Mouse (Mus musculus) heart, adult 2 months (tissue): ENCODE results near the gene Psmd9. TPM values are rescaled to one million over a fixed set of nuclear protein-coding genes. Genes with fewer than 3 reads are reported as not detected.
A peak's percentile ranks its signal among the peaks of the same experiment; 100 is the strongest.

Source experiments
- DNase-seq, 2 experiments: peaks; one replicate each; pipeline ENCODE4 v3.0.0; 2021
- H3K27ac ChIP-seq: fragments of 200-600 bp; 2 replicates; pipeline ENCODE4 v1.8.1; 2022
- H3K27me3 ChIP-seq: fragments of 200-500 bp; 2 replicates; pipeline ENCODE4 v1.6.1; 2012; ENCODE audit warnings: mild to moderate bottlenecking, low read length, inconsistent platforms, mixed read lengths; ENCODE audit not compliant: control insufficient read depth, insufficient read depth
- H3K36me3 ChIP-seq: fragments of 200-500 bp; 2 replicates; pipeline ENCODE4 v1.6.1; 2012; ENCODE audit warnings: low read length, inconsistent platforms; ENCODE audit not compliant: control insufficient read depth, insufficient read depth
- H3K4me1 ChIP-seq: fragments of 200-500 bp; 2 replicates; pipeline ENCODE4 v1.6.1; 2011; ENCODE audit warnings: low read length; ENCODE audit not compliant: control insufficient read depth, insufficient read depth
- H3K4me3 ChIP-seq: fragments of 200-600 bp; 2 replicates; pipeline ENCODE4 v1.8.1; 2022
- H3K79me2 ChIP-seq: fragments of 200-500 bp; replicated peaks from 2 replicates; pipeline ENCODE4 v1.6.1; 2012; ENCODE audit warnings: mild to moderate bottlenecking, inconsistent platforms, low read length, moderate library complexity, mixed read lengths; ENCODE audit not compliant: control insufficient read depth, insufficient read depth
- H3K9ac ChIP-seq: fragments of 200-500 bp; 2 replicates; pipeline ENCODE4 v1.6.1; 2012; ENCODE audit warnings: low read depth, mild to moderate bottlenecking, control low read depth, inconsistent platforms, low read length, mixed read lengths
- CTCF ChIP-seq: fragments of 200-600 bp; IDR thresholded peaks from 2 replicates; pipeline ENCODE4 v1.8.1; 2022; ENCODE audit warnings: antibody characterized with exemption, mild to moderate bottlenecking, moderate library complexity
- EP300 ChIP-seq: fragments of 200-500 bp; IDR thresholded peaks from 2 replicates; pipeline ENCODE4 v1.6.1; 2011; ENCODE audit warnings: low read depth, low read length, control low read depth; ENCODE audit not compliant: insufficient read depth
- POLR2A ChIP-seq: fragments of 200-500 bp; IDR thresholded peaks from 2 replicates; pipeline ENCODE4 v1.6.1; 2011; ENCODE audit warnings: mild to moderate bottlenecking, low read depth, low read length, control low read depth; ENCODE audit not compliant: insufficient read depth
- WGBS: fragments of 180-500 bp; shearing (Covaris S2); methylation state at CpG from one replicate; pipeline ENCODE4 v1.1.7; 2018; 5-methylcytosine and 5-hydroxymethylcytosine counted together
- intact Hi-C: fragments of 180-260 bp; cut with DNase I; formaldehyde crosslinking; loops from one replicate; pipeline ENCODE4 v1.15.1; 2025
- polyA plus RNA-seq: library from polyadenylated mRNA; depleted of rRNA; stranded (reverse); fragments of >200 nt; gene quantifications from 2 replicates; pipeline ENCODE4 v1.2.3, GENCODE M21; 2012
- total RNA-seq, 2 experiments: library from RNA; stranded (reverse); gene quantifications; 2 replicates each; pipeline ENCODE4 v1.2.3; 2021

Gene Psmd9
- total and polyA plus RNA-seq, 3 experiments, result 13.3 to 16.4 (median 14.8) TPM

DNA sequence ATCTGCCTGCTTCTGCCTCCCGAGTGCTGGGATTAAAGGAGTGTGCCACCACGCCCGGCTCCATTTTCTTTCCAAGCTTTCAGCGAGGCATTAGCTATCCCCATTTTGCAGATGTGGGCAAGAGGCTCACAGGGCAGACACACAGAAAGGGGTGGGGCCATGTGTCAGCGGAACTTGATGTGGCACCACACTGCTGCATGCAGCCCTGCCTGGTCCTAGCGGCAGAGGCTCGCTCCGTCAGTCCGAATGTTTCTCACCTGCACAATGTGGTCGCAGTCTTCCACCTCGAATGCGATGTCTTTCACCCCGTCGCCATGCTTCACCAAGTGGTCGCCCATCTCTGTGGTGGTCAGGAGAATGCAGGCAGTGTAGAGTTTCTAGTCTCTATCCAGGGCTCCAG lies 11.2 kb downstream of the Psmd9 start:
- no peak for DNase-seq
- 89% methylated on average over 15 of the region's 15 CpGs for WGBS
- no peak for TF ChIP-seq POLR2A
- TF ChIP-seq EP300, result no peak
- no peak for TF ChIP-seq CTCF
- no peaks in the 10 kb centered on the region for H3K27me3 ChIP-seq
- no peaks in the 10 kb centered on the region for H3K36me3 ChIP-seq
- no peak overlapping the region for H3K4me3 ChIP-seq
- no peaks in the 10 kb centered on the region for H3K79me2 ChIP-seq
- intact Hi-C loops, result no loop called here
- H3K9ac ChIP-seq, result no peak overlapping the region
- H3K27ac ChIP-seq, result no peak overlapping the region
- no peaks in the 10 kb centered on the region for H3K4me1 ChIP-seq

DNA sequence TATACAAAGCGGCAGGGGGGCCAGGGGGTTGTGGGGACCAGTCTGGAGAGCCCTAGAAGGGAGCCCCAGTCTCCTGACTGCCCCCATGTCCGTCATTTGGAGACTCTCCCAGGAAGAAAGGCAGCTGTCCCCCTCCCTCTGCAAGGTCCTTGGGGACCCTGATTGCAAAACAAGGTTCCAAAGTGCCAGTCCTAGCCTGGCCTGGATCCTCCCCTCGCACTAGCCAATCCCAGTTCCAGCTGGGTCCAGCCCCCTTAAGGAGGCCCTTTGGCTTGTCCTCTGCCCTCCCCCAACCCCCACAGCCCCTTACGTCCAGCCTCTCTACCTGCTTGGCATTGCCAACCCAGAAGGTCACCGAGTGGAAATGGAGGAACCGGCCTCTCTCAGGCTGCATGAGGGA lies 12.3 kb downstream of the Psmd9 start:
- Histone ChIP-seq H3K4me3 (no peak overlapping the region), H3K79me2 (no peaks in the 10 kb centered on the region), H3K27me3 (no peaks in the 10 kb centered on the region), H3K27ac (no peak overlapping the region), H3K36me3 (no peaks in the 10 kb centered on the region), H3K9ac (no peak overlapping the region), H3K4me1 (no peaks in the 10 kb centered on the region)
- TF ChIP-seq POLR2A, result no peak
- TF ChIP-seq EP300, result no peak
- no peak for TF ChIP-seq CTCF
- intact Hi-C loops, result no loop called here
- WGBS, result 82% methylated on average over 6 of the region's 6 CpGs
- peak in 1 of 2 experiments; percentile 37 for DNase-seq

DNA sequence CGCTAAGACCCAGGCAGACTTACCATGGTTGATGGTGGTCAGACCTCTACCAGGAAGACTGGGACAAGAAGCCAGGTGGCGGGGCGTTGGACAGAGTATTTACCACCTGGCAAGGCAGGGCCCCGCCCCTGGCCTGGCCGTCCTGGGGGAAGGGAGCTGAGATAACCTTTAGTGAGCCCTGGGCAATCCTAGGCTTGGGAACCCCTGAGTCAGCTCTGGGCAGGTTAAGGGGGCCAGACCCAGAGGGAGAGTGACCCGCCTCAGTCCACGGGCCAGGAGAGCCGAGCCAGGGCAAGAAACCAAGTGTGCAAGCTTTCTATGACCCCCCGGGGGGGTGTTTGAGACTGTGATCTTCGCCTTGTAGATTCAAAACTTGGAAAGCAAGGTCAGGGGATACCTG lies 13.4 kb downstream of the Psmd9 start, which contains the start of gene Hpd:
Hpd (minus strand) TSS at position 77 of the 400 bp plus-strand sequence.
- H3K4me1 ChIP-seq, result no peaks in the 10 kb centered on the region
- WGBS, result 79% methylated on average over 10 of the region's 10 CpGs
- H3K27ac ChIP-seq, result no peak within 1 kb of the TSS
- no peaks in the 10 kb centered on the region for H3K36me3 ChIP-seq
- no peak within 1 kb of the TSS for H3K9ac ChIP-seq
- DNase-seq, result no peak
- no peak within 1 kb of the TSS for H3K4me3 ChIP-seq
- intact Hi-C loops, result no loop called here
- no peaks in the 10 kb centered on the region for H3K27me3 ChIP-seq
- TF ChIP-seq CTCF (no peak), EP300 (no peak), POLR2A (no peak)
- H3K79me2 ChIP-seq, result no peaks in the 10 kb centered on the region

DNA sequence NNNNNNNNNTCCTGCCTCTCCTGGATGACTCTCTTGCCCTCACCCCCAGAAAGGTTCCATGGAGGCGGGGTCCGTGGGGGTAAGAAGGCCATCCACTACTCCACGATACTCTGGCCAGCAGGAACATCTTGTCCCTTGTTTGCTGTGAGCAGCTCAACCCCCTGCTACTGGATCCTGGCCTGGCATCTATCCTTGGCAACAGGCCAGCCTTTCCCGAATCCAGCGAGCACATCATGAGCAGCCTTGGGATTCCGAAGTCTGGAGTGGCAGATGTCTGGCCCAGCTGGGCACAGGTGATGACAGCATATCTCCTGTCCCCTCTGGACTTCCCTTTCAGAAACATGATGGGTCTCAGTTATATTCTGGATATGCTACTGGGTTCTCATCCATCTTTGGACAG lies 16.8 kb downstream of the Psmd9 start:
- 42% methylated on average over 6 of the region's 6 CpGs for WGBS
- Histone ChIP-seq H3K27me3 (no peaks in the 10 kb centered on the region), H3K36me3 (no peaks in the 10 kb centered on the region), H3K4me1 (no peaks in the 10 kb centered on the region), H3K27ac (no peak overlapping the region), H3K4me3 (no peak overlapping the region), H3K9ac (no peak overlapping the region), H3K79me2 (no peaks in the 10 kb centered on the region)
- TF ChIP-seq EP300 (no peak), CTCF (no peak), POLR2A (no peak)
- no peak for DNase-seq
- intact Hi-C loops, result no loop called here

DNA sequence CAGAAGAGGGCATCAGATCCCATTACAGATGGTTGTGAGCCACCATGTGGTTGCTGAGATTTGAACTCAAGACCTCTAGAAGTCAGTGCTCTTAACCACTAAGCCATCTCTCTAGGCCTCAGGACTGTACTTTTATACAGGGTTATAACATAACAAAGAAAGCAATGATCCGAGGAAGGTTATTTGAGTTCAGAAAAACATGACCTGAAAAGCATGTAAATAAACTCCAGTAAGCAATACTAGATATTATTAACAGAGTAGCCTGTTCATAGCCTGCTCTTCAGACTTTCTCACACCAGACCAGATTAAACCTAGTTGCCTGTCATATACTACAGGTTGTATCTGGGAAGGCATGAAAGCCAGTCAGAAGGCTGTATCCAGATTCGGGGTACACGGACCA lies 18.1 kb downstream of the Psmd9 start:
- Histone ChIP-seq H3K27me3 (no peaks in the 10 kb centered on the region), H3K36me3 (no peaks in the 10 kb centered on the region), H3K79me2 (no peaks in the 10 kb centered on the region), H3K4me1 (no peaks in the 10 kb centered on the region), H3K9ac (no peak overlapping the region), H3K4me3 (no peak overlapping the region), H3K27ac (no peak overlapping the region)
- no peak for DNase-seq
- no peak for TF ChIP-seq CTCF
- intact Hi-C loops, result no loop called here
- 89% methylated on average over 3 of the region's 3 CpGs for WGBS

DNA sequence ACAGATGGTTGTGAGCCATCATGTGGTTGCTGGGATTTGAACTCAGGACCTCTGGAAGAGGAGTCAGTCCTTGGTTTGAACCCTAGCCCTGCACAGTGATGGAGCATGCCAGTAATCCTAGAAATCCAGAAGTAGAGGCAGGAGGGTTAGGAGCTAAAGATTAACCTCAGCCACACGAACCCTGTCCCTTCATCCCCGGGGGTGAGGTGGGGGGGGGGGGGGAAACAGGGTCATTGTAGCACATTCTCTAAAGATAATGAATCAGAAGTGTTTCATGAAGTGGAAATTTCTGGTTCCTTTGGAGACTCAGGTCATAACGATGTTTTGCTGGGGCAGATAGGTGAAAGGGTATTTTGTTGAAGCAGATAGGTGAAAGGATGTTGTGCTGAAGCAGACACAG lies 21.7 kb downstream of the Psmd9 start:
- Histone ChIP-seq H3K79me2 (no peaks in the 10 kb centered on the region), H3K4me1 (no peaks in the 10 kb centered on the region), H3K27ac (no peak overlapping the region), H3K4me3 (no peak overlapping the region), H3K9ac (no peak overlapping the region), H3K36me3 (no peaks in the 10 kb centered on the region), H3K27me3 (no peaks in the 10 kb centered on the region)
- TF ChIP-seq CTCF, result no peak
- TF ChIP-seq POLR2A, result no peak
- TF ChIP-seq EP300, result no peak
- WGBS, result 70% methylated on average over 3 of the region's 3 CpGs
- no peak for DNase-seq
- intact Hi-C loops, result no loop called here
